Mouse (Mus musculus) CD4-positive, CD25-positive, alpha-beta regulatory T cell, adult 2 months (primary cell): Measurements from ENCODE around the gene Grwd1.
"Not testable (repeated sequence)": the region's sequence is repeated elsewhere in the genome, so short reads cannot be mapped to it uniquely, and the experiment has no call there.

ENCODE experiments used
- DNase-seq: peaks from one replicate; pipeline ENCODE4 v3.0.0-alpha.2; 2012; ENCODE audit warnings: low read depth, low spot score

Grwd1 gene

GRCm38 (mm10) chr7:45830427-45831127 is at the start of gene Grwd1:
TSS of gene Grwd1 (minus strand) at chr7:45830944.
- DNase-seq = peak; percentile 95

- no peak for DNase-seq
These were observed 49.8 kb upstream of the Grwd1 start for GRCm38 (mm10) chr7:45880531-45880930.

- not testable (repeated sequence) for DNase-seq
These were observed 47.5 kb upstream of the Grwd1 start, which contains the start of gene Grin2d for GRCm38 (mm10) chr7:45878278-45878677. TSS of gene Grin2d (minus strand) at chr7:45878378.

- DNase-seq = no peak
These were observed 46.2 kb upstream of the Grwd1 start for GRCm38 (mm10) chr7:45876895-45877294.

GRCm38 (mm10) chr7:45873061-45873947 is 42.6 kb upstream of the Grwd1 start:
- DNase-seq = peak; percentile 59

GRCm38 (mm10) chr7:45872624-45873023 is 41.9 kb upstream of the Grwd1 start, which contains the start of gene Kdelr1:
TSS of gene Kdelr1 (plus strand) at chr7:45872772.
- peak; percentile 93 for DNase-seq

GRCm38 (mm10) chr7:45870282-45871058 is 39.7 kb upstream of the Grwd1 start:
- DNase-seq = peak; percentile 49

GRCm38 (mm10) chr7:45869787-45870186 is 39.0 kb upstream of the Grwd1 start:
- peak; percentile 33 for DNase-seq

GRCm38 (mm10) chr7:45869107-45869670 is 38.4 kb upstream of the Grwd1 start:
- no peak for DNase-seq

- no peak for DNase-seq
These were observed 37.1 kb upstream of the Grwd1 start for GRCm38 (mm10) chr7:45867871-45868270.

- peak; percentile 95 for DNase-seq
These were observed 35.5 kb upstream of the Grwd1 start for GRCm38 (mm10) chr7:45865925-45866910.

- DNase-seq = no peak
These were observed 33.7 kb upstream of the Grwd1 start for GRCm38 (mm10) chr7:45864435-45864834.

GRCm38 (mm10) chr7:45862804-45863203 is 32.1 kb upstream of the Grwd1 start:
- DNase-seq = no peak

GRCm38 (mm10) chr7:45859008-45859407 is 28.3 kb upstream of the Grwd1 start:
- DNase-seq = no peak

- DNase-seq = peak; percentile 22
These were observed 26.5 kb upstream of the Grwd1 start for GRCm38 (mm10) chr7:45856950-45857901.

GRCm38 (mm10) chr7:45853089-45853488 is 22.3 kb upstream of the Grwd1 start:
- DNase-seq = no peak

GRCm38 (mm10) chr7:45850661-45851060 is 19.9 kb upstream of the Grwd1 start:
- DNase-seq = no peak

- DNase-seq = no peak
These were observed 17.8 kb upstream of the Grwd1 start for GRCm38 (mm10) chr7:45848447-45849027.
